Mouse (Mus musculus) lung, postnatal 14 days (tissue): ENCODE measurements at regions not wholly inside any gene's neighbourhood (a gene's known extent, or its start where the extent isn't known, plus 50 kb on each side); places are given as distances from the start of the nearest gene placed in this dataset.

Experiments
- DNase-seq: peaks from one replicate; pipeline ENCODE4 v3.0.0; 2021

- no peak for DNase-seq
These were observed 112.1 kb upstream of the Tmem132c start for GRCm38 (mm10) chr5:127129495-127129894.

DNA sequence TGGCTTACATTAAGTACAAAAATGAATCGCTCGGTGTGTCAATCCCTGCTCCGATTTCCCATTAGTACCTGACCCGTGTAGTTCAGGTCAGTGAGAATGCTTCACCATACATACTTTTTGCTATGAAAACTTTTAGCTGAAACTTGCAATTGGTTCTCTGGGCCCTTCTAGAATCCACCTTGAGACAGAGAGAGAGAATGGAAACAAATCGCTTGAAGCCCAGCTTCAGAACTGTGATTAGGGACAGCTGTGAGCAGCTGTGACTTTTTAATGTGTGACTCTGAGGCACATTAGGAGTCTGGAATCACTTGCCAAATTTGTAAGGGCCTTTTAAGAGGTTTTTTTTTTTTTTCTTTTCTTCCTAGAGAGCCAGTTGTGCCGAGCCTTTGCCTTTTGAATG is 107.2 kb upstream of the Tmem132c start:
- DNase-seq: no peak

DNA sequence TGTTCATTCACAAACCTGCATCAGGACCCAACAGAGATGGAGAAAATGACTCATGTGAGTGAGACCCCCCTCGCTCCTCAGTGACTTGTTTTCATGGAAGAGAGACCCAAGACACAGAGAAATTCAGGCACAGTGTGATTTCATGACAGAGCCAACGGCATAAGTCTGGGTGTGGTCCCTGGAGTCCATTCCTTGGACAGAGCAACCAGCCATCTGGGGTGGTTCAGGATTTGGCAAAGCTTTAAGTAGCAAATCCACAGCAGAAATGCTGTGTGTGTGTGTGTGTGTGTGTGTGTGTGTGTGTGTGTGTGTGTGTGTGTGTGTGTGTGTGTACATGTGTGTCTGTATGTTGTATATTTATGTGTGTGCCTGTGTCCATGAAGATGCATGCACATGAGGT is 101.0 kb upstream of the Tmem132c start:
- no peak for DNase-seq

GRCm38 (mm10) chr5:127160292-127160691 is 81.3 kb upstream of the Tmem132c start:
- DNase-seq: peak; percentile 27

DNA sequence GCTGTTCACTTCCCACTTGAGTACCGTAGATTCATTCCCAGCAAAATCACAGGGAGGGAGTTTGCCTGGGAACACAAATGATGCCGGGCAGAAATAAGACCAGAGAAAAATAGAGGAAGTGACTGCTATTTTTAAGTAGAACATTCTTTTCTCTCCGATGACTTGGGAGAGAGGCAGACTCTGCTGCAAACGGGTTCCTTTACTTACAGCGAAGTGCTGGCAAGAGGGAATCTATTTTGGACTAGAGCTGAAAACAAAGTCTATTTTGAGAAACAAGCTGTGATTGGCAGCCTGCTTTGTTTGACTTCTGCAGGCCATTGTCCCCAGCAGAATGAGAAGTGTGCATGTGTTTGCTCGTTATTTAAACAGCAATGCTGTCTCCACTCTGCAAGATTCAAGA is 78.2 kb upstream of the Tmem132c start:
- DNase-seq: no peak

DNA sequence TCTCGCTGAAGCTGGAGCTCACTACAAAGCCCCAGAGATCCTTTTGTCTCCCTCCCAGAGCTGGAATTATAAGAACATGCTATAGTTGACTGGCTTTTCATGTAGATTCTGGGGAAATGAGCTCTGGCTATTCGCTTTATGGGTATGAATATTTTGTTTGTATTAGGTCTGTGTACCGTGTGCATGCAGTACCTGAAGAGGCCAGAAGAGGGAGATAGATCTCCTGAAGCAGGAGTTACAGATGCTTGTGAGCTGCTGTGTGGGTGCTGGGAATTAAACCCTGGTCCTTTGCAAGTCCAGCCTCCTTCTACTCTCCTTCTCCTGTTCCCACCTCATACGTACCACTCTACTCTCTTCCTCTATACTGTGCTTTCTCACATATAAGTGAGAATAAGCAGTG is 52.6 kb upstream of the Tmem132c start:
- DNase-seq: no peak
